Mouse (Mus musculus) embryonic facial prominence, embryonic 14.5 days (tissue): ENCODE measurements around the gene Ttc28. TPM values are rescaled to one million over a fixed set of nuclear protein-coding genes. Genes with fewer than 3 reads are reported as not detected.
A peak's percentile ranks its signal among the peaks of the same experiment; 100 is the strongest.

Source experiments
- ATAC-seq: fragments of 200-750 bp; cut with Nextera tagmentation; 2 replicates; pipeline ENCODE4 v1.8.0; 2017; ENCODE audit warnings: low read depth, moderate number of reproducible peaks, moderate TSS enrichment
- DNase-seq: peaks from one replicate; pipeline ENCODE4 v3.0.0-alpha.2; 2015; ENCODE audit warnings: low spot score
- H3K27ac ChIP-seq: fragments of 300-500 bp; sonication (generic); replicated peaks from 2 replicates; pipeline ENCODE4 v1.5.1; 2014; ENCODE audit warnings: low read depth, mild to moderate bottlenecking, low read length, moderate library complexity
- H3K27me3 ChIP-seq: fragments of 300-500 bp; sonication (generic); replicated peaks from 2 replicates; pipeline ENCODE4 v1.6.1; 2014; ENCODE audit warnings: low read length; ENCODE audit not compliant: control insufficient read depth, insufficient read depth
- H3K36me3 ChIP-seq: fragments of 300-500 bp; sonication (generic); 2 replicates; pipeline ENCODE4 v1.6.1; 2014; ENCODE audit warnings: low read length, mixed read lengths; ENCODE audit not compliant: control insufficient read depth, insufficient read depth
- H3K4me1 ChIP-seq: fragments of 300-500 bp; sonication (generic); 2 replicates; pipeline ENCODE4 v1.6.1; 2014; ENCODE audit warnings: antibody characterized with exemption, low read length; ENCODE audit not compliant: control insufficient read depth, insufficient read depth
- H3K4me2 ChIP-seq: fragments of 300-500 bp; sonication (generic); 2 replicates; pipeline ENCODE4 v1.6.1; 2014; ENCODE audit warnings: low read depth, mild to moderate bottlenecking, low read length, moderate library complexity, mixed read lengths
- H3K4me3 ChIP-seq: fragments of 300-500 bp; sonication (generic); 2 replicates; pipeline ENCODE4 v1.5.1; 2014; ENCODE audit warnings: low read depth, mild to moderate bottlenecking, low read length
- H3K9ac ChIP-seq: fragments of 300-500 bp; sonication (generic); 2 replicates; pipeline ENCODE4 v1.6.1; 2014; ENCODE audit warnings: low read depth, mild to moderate bottlenecking, low read length, moderate library complexity, mixed read lengths
- H3K9me3 ChIP-seq: fragments of 300-500 bp; sonication (generic); 2 replicates; pipeline ENCODE4 v1.6.1; 2016; ENCODE audit warnings: low read length; ENCODE audit not compliant: control insufficient read depth
- WGBS: fragments of 180-500 bp; shearing (Covaris S2); extraction: QIAGEN DNeasy Blood & Tissue Kit; methylation state at CpG from one replicate; pipeline ENCODE4 v1.1.7; 2014; 5-methylcytosine and 5-hydroxymethylcytosine counted together
- polyA plus RNA-seq: library from polyadenylated mRNA; unstranded; fragments of >200 nt; fragmentation: Nextera tagmentation; extraction: Ambion mirVana; gene quantifications from 2 replicates; pipeline ENCODE4 v1.2.1, GENCODE M21; 2014

Gene Ttc28
- polyA plus RNA-seq, 1 experiment from 2014 or later: 17.4 TPM

DNA sequence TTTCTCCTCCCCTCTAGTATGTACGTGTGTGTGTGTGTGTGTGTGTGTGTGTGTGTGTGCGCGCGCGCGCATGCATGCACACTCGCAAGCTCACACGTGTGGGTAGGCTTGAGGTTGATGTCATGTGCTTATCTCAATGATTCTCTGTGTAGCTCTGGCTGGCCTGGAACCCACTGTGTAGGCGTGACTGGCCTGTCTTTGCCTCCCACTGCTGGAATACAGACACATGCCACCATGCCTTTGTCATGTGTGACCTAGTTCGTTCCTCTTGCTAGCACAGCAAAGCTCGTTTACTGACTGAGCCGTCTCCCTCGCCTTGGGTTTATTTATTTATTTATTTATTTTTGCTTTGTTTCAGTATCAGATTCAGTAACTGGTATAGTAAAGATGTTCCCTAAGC lies 145.0 kb downstream of the Ttc28 start:
- no peak overlapping the region for H3K9ac ChIP-seq
- no peaks in the 10 kb centered on the region for H3K36me3 ChIP-seq
- WGBS: 84% methylated on average over 13 of the region's 13 CpGs
- no peak overlapping the region for H3K27ac ChIP-seq
- H3K4me2 ChIP-seq: no peak overlapping the region
- DNase-seq: no peak
- peaks cover 40% of the 10 kb centered on the region for H3K4me1 ChIP-seq
- H3K27me3 ChIP-seq: no peaks in the 10 kb centered on the region
- ATAC-seq: 0 out of 2 replicates have a peak, but pooled peaks have one; percentile 24
- no peaks in the 10 kb centered on the region for H3K9me3 ChIP-seq
- H3K4me3 ChIP-seq: no peak overlapping the region

- Histone ChIP-seq H3K4me1 (peaks cover 40% of the 10 kb centered on the region), H3K4me2 (no peak overlapping the region), H3K9ac (no peak overlapping the region), H3K9me3 (no peaks in the 10 kb centered on the region), H3K36me3 (no peaks in the 10 kb centered on the region), H3K27me3 (no peaks in the 10 kb centered on the region), H3K27ac (no peak overlapping the region; the same call in 1 of the 2 replicates), H3K4me3 (no peak overlapping the region)
- ATAC-seq: no peak
- WGBS: 57% methylated on average over 14 of the region's 14 CpGs
- peak; percentile 61 for DNase-seq
These were observed 145.9 kb downstream of the Ttc28 start for GRCm38 (mm10) chr5:111025476-111025875.

DNA sequence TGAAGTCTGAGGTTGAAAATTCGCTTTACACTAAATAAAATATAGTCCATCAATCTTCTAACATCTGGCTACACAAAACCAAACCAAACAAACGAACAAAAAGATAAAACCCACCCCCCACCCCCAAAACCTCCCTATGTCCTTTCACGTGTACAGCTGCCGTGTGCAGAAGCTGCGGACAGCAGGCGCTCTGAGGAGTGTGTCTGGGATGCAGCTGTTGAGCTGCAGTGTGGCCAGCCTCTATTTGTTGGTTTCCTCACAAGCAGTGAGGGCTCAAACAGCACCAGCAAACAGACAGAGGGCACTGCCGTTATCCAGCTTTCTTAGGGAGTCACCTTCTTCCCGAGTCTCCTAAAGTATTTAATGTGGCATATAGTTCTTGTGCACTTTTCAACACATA lies 146.6 kb downstream of the Ttc28 start:
- Histone ChIP-seq H3K4me1 (peaks cover 40% of the 10 kb centered on the region), H3K27me3 (no peaks in the 10 kb centered on the region), H3K36me3 (no peaks in the 10 kb centered on the region), H3K9me3 (no peaks in the 10 kb centered on the region), H3K27ac (no peak overlapping the region), H3K4me3 (no peak overlapping the region), H3K9ac (no peak overlapping the region), H3K4me2 (no peak overlapping the region)
- DNase-seq (peak; percentile 55), ATAC-seq (no peak; the same call in 1 of the 2 replicates)
- WGBS: 43% methylated on average over 8 of the region's 8 CpGs

DNA sequence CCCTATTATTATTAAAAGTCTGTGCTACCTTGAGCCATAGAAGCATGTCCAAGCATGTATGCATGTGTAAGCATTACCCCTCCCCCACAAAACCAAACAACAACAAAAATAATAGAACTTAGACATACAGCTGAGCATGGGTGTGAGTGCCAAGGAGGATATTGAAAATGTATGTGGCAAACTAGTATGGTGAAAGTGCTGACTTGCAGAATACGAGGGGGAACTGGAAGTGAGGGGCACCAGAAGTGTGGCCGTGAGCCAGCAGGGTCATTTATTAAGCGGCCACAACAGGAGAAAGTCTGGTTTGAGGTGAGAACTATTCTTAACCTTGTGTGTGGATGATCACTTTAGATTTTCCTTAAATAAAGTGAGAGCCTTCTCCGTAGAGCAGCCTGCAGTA lies 148.7 kb downstream of the Ttc28 start:
- Histone ChIP-seq H3K27me3 (no peaks in the 10 kb centered on the region), H3K9me3 (no peaks in the 10 kb centered on the region), H3K27ac (no peak overlapping the region), H3K4me3 (no peak overlapping the region), H3K4me1 (peaks cover 47% of the 10 kb centered on the region), H3K9ac (no peak overlapping the region), H3K36me3 (no peaks in the 10 kb centered on the region), H3K4me2 (no peak overlapping the region)
- DNase-seq (no peak), ATAC-seq (no peak)
- WGBS: 47% methylated on average over 4 of the region's 4 CpGs

- no peak overlapping the region for H3K27ac ChIP-seq
- no peaks in the 10 kb centered on the region for H3K36me3 ChIP-seq
- H3K4me1 ChIP-seq: peaks cover 46% of the 10 kb centered on the region
- no peaks in the 10 kb centered on the region for H3K9me3 ChIP-seq
- no peak overlapping the region for H3K4me3 ChIP-seq
- H3K9ac ChIP-seq: no peak overlapping the region
- ATAC-seq (no peak), DNase-seq (no peak)
- WGBS: 66% methylated on average over 9 of the region's 9 CpGs
- no peaks in the 10 kb centered on the region for H3K27me3 ChIP-seq
- H3K4me2 ChIP-seq: no peak overlapping the region
These were observed 149.3 kb downstream of the Ttc28 start for GRCm38 (mm10) chr5:111028952-111029351.

DNA sequence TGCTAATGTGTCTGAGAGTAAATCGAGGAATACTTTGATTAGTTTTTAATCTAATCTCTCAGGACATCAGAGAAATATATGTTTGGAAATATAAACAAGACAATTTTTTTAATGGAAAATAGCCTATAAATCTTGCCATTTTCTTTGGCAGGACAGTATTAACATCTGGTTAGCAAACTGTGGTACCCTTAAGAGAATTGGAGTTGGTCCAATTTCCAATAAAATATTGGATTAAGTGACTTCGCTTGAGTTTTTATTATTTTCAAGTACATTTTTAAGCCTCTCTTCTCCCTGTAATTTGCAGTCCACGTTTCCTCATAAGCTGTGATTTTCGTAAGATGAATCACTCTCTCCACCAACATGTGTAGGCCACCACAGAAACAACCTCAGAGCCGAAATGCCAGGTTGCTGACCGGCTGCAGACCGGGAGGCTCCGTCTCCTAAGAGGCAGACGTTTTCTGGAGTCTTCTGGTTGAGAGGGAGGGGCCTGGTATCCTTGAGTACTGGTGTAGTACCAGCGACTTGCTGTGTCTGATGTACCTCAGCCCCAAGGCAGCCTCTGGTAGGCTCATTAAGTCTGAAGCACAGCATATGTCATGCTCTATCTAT lies 153.2 kb downstream of the Ttc28 start:
- 56% methylated on average over 10 of the region's 10 CpGs for WGBS
- DNase-seq: peak; percentile 26
- H3K4me1 ChIP-seq: peaks cover 27% of the 10 kb centered on the region
- no peaks in the 10 kb centered on the region for H3K36me3 ChIP-seq
- H3K9me3 ChIP-seq: no peaks in the 10 kb centered on the region
- H3K27me3 ChIP-seq: no peaks in the 10 kb centered on the region
- no peak overlapping the region for H3K4me2 ChIP-seq
- ATAC-seq: no peak
- H3K27ac ChIP-seq: no peak overlapping the region
- no peak overlapping the region for H3K4me3 ChIP-seq
- H3K9ac ChIP-seq: no peak overlapping the region

GRCm38 (mm10) chr5:111033489-111033888 lies 153.9 kb downstream of the Ttc28 start:
- Histone ChIP-seq H3K9me3 (no peaks in the 10 kb centered on the region), H3K9ac (no peak overlapping the region), H3K4me1 (peaks cover 30% of the 10 kb centered on the region), H3K27ac (no peak overlapping the region), H3K36me3 (no peaks in the 10 kb centered on the region), H3K4me2 (no peak overlapping the region), H3K4me3 (no peak overlapping the region), H3K27me3 (no peaks in the 10 kb centered on the region)
- ATAC-seq (no peak), DNase-seq (no peak)
- WGBS: 96% methylated on average over 4 of the region's 4 CpGs

DNA sequence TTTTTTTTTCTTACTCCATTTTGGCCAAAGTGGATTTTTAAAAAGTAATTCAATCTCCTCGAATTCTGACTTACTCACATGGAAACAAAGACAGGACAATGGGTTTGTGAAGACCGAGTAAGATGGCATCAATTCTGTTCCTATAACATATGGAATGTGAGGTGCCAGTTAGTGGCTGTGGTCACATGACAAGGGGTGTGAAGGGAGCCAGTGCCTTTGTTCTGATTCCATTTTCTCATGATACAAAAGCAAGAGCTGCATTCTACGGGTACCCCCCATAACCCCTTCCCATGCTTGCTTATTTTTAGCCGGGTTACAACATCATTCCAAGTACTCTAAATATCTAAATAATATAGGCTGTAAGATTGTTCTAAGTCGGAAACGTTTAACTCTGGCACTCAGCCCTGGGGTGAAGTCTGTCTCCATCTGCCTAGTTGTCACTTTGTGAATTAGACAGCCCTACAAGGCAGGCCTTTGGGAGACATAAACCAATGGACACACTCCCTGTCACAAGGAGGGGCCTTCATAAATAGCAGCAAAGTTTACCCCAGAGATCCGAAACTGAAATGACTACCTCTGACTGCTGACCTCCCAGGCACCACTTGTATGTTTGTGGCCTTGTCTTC lies 157.6 kb downstream of the Ttc28 start:
- Histone ChIP-seq H3K4me2 (no peak overlapping the region), H3K9me3 (no peaks in the 10 kb centered on the region), H3K27me3 (no peaks in the 10 kb centered on the region), H3K4me3 (no peak overlapping the region), H3K9ac (no peak overlapping the region), H3K36me3 (no peaks in the 10 kb centered on the region), H3K27ac (no peak overlapping the region), H3K4me1 (peaks cover 39% of the 10 kb centered on the region)
- WGBS: 71% methylated on average over 7 of the region's 7 CpGs
- no peak for DNase-seq
- ATAC-seq: no peak

- 54% methylated on average over 6 of the region's 6 CpGs for WGBS
- Histone ChIP-seq H3K4me1 (peaks cover 46% of the 10 kb centered on the region), H3K4me3 (no peak overlapping the region), H3K27ac (no peak overlapping the region), H3K9me3 (no peaks in the 10 kb centered on the region), H3K4me2 (no peak overlapping the region), H3K36me3 (no peaks in the 10 kb centered on the region), H3K9ac (no peak overlapping the region), H3K27me3 (no peaks in the 10 kb centered on the region)
- ATAC-seq (no peak), DNase-seq (no peak)
These were observed 160.2 kb downstream of the Ttc28 start for GRCm38 (mm10) chr5:111039771-111040170.
